Mouse (Mus musculus) 3T3-L1 (cell line): ENCODE measurements at regions not wholly inside any gene's neighbourhood (a gene's known extent, or its start where the extent isn't known, plus 50 kb on each side); places are given as distances from the start of the nearest gene placed in this dataset.

Experiments used
- DNase-seq: peaks from one replicate; pipeline ENCODE4 v3.0.0-alpha.2; 2015; ENCODE audit warnings: low read depth, low spot score

GRCm38 (mm10) chr7:115290801-115291417 lies 547.4 kb downstream of the Insc start:
- DNase-seq: no peak

GRCm38 (mm10) chr7:115294655-115295230 lies 551.2 kb downstream of the Insc start:
- DNase-seq: no peak

- no peak for DNase-seq
Observed at GRCm38 (mm10) chr7:115300241-115300640, 556.7 kb downstream of the Insc start.

- no peak for DNase-seq
Observed at GRCm38 (mm10) chr7:115308377-115308776, 564.9 kb downstream of the Insc start.

GRCm38 (mm10) chr7:115310400-115311225 lies 567.1 kb downstream of the Insc start:
- peak; percentile 4 for DNase-seq

GRCm38 (mm10) chr7:115319504-115319903 lies 576.0 kb downstream of the Insc start:
- DNase-seq: no peak

- DNase-seq: no peak
Observed at GRCm38 (mm10) chr7:115322989-115323388, 579.5 kb downstream of the Insc start.

GRCm38 (mm10) chr7:115328300-115328699 lies 584.8 kb downstream of the Insc start:
- DNase-seq: no peak

- DNase-seq: no peak
Observed at GRCm38 (mm10) chr7:115331698-115332097, 588.2 kb downstream of the Insc start.

- DNase-seq: no peak
Observed at GRCm38 (mm10) chr7:115333046-115333577, 589.6 kb downstream of the Insc start.

GRCm38 (mm10) chr7:115335051-115335450 lies 591.6 kb downstream of the Insc start:
- DNase-seq: no peak

GRCm38 (mm10) chr7:115340155-115340554 lies 596.7 kb downstream of the Insc start:
- peak; percentile 2 for DNase-seq

- no peak for DNase-seq
Observed at GRCm38 (mm10) chr7:115341007-115341406, 597.5 kb downstream of the Insc start.

- DNase-seq: no peak
Observed at GRCm38 (mm10) chr7:115345749-115346148, 602.3 kb downstream of the Insc start.

GRCm38 (mm10) chr7:115358711-115359110 lies 615.2 kb downstream of the Insc start:
- DNase-seq: no peak

GRCm38 (mm10) chr7:115360142-115360541 lies 616.6 kb downstream of the Insc start:
- DNase-seq: no peak

- DNase-seq: no peak
Observed at GRCm38 (mm10) chr7:115362117-115362516, 618.6 kb downstream of the Insc start.

GRCm38 (mm10) chr7:115366910-115367309 lies 623.4 kb downstream of the Insc start:
- DNase-seq: no peak

- DNase-seq: no peak
Observed at GRCm38 (mm10) chr7:115371143-115371542, 627.6 kb downstream of the Insc start.

- no peak for DNase-seq
Observed at GRCm38 (mm10) chr7:115372921-115373320, 629.4 kb downstream of the Insc start.

- no peak for DNase-seq
Observed at GRCm38 (mm10) chr7:115373781-115374533, 630.5 kb downstream of the Insc start.

GRCm38 (mm10) chr7:115376067-115376466 lies 632.6 kb downstream of the Insc start:
- no peak for DNase-seq
